Mouse (Mus musculus) lung, postnatal 0 days (tissue): ENCODE results near the gene Lenep. TPM values are rescaled to one million over a fixed set of nuclear protein-coding genes. Genes with fewer than 3 reads are reported as not detected.

ENCODE experiments used
- ATAC-seq: fragments of 200-750 bp; cut with Nextera tagmentation; 2 replicates; pipeline ENCODE4 v1.8.0; 2017; ENCODE audit warnings: moderate library complexity
- DNase-seq: peaks from one replicate; pipeline ENCODE4 v3.0.0-alpha.2; 2016; ENCODE audit warnings: low spot score
- H3K27ac ChIP-seq: fragments of 300-500 bp; sonication (generic); 2 replicates; pipeline ENCODE4 v1.5.1; 2014; ENCODE audit warnings: antibody characterized with exemption, mild to moderate bottlenecking, low read length, mixed read lengths
- H3K27me3 ChIP-seq: fragments of 300-500 bp; sonication (generic); replicated peaks from 2 replicates; pipeline ENCODE4 v1.6.1; 2014; ENCODE audit warnings: low read length, mixed read lengths; ENCODE audit not compliant: insufficient read depth
- H3K36me3 ChIP-seq: fragments of 300-500 bp; sonication (generic); 2 replicates; pipeline ENCODE4 v1.6.1; 2014; ENCODE audit warnings: low read length, mixed read lengths; ENCODE audit not compliant: insufficient read depth
- H3K4me1 ChIP-seq: fragments of 300-500 bp; sonication (generic); 2 replicates; pipeline ENCODE4 v1.6.1; 2014; ENCODE audit warnings: antibody characterized with exemption, low read depth, low read length, mixed read lengths; ENCODE audit not compliant: insufficient read depth
- H3K4me2 ChIP-seq: fragments of 300-500 bp; sonication (generic); replicated peaks from 2 replicates; pipeline ENCODE4 v1.6.1; 2014; ENCODE audit warnings: low read depth, mild to moderate bottlenecking, low read length, moderate library complexity, mixed read lengths
- H3K4me3 ChIP-seq: fragments of 300-500 bp; sonication (generic); 2 replicates; pipeline ENCODE4 v1.5.1; 2014; ENCODE audit warnings: low read depth, low read length
- H3K9ac ChIP-seq: fragments of 300-500 bp; sonication (generic); replicated peaks from 2 replicates; pipeline ENCODE4 v1.6.1; 2014; ENCODE audit warnings: low read depth, mild to moderate bottlenecking
- H3K9me3 ChIP-seq: fragments of 300-500 bp; sonication (generic); 2 replicates; pipeline ENCODE4 v1.6.1; 2016; ENCODE audit warnings: low read length, mixed read lengths
- CTCF ChIP-seq: IDR thresholded peaks from 2 replicates; pipeline ENCODE4 v1.5.1; 2016; ENCODE audit warnings: antibody characterized with exemption, mild to moderate bottlenecking
- EP300 ChIP-seq: IDR thresholded peaks from 2 replicates; pipeline ENCODE4 v1.6.1; 2016; ENCODE audit warnings: antibody characterized with exemption, mild to moderate bottlenecking, control low read depth
- WGBS: fragments of 180-500 bp; shearing (Covaris S2); extraction: QIAGEN DNeasy Blood & Tissue Kit; methylation state at CpG from one replicate; pipeline ENCODE4 v1.1.7; 2014; 5-methylcytosine and 5-hydroxymethylcytosine counted together
- polyA plus RNA-seq: library from polyadenylated mRNA; unstranded; fragments of >200 nt; fragmentation: Nextera tagmentation; extraction: Ambion mirVana; gene quantifications from 2 replicates; pipeline ENCODE4 v1.2.1, GENCODE M21; 2015

Lenep gene
- polyA plus RNA-seq, 1 experiment from 2014 or later, result not detected

GRCm38 (mm10) chr3:89386438-89387420, 15.9 kb downstream of the Lenep start:
- 51% methylated on average over 17 of the region's 17 CpGs for WGBS
- no peaks in the 10 kb centered on the region for H3K9me3 ChIP-seq
- H3K27me3 ChIP-seq, result no peaks in the 10 kb centered on the region
- no peaks in the 10 kb centered on the region for H3K36me3 ChIP-seq
- TF ChIP-seq EP300, result no peak
- H3K4me2 ChIP-seq, result peak overlapping the region; percentile 40
- H3K4me1 ChIP-seq, result peaks cover 18% of the 10 kb centered on the region
- DNase-seq, result no peak
- no peak for ATAC-seq
- no peak overlapping the region for H3K4me3 ChIP-seq
- H3K9ac ChIP-seq, result no peak overlapping the region
- H3K27ac ChIP-seq, result peak overlapping the region; percentile 72

GRCm38 (mm10) chr3:89385451-89385850, 17.1 kb downstream of the Lenep start:
- TF ChIP-seq CTCF (no peak), EP300 (no peak)
- H3K4me1 ChIP-seq, result peaks cover 18% of the 10 kb centered on the region
- DNase-seq, result no peak
- peaks cover 8% of the 10 kb centered on the region; the same call in 1 of the 2 replicates for H3K36me3 ChIP-seq
- H3K4me2 ChIP-seq, result no peak overlapping the region
- H3K27me3 ChIP-seq, result no peaks in the 10 kb centered on the region
- H3K4me3 ChIP-seq, result no peak overlapping the region
- H3K27ac ChIP-seq, result no peak overlapping the region
- H3K9ac ChIP-seq, result 0 out of 2 replicates have a peak overlapping the region, but pooled peaks have one; percentile 6
- 45% methylated on average over 10 of the region's 11 CpGs for WGBS
- no peaks in the 10 kb centered on the region for H3K9me3 ChIP-seq
- no peak for ATAC-seq

GRCm38 (mm10) chr3:89384331-89385076, 18.1 kb downstream of the Lenep start:
- Histone ChIP-seq H3K36me3 (peaks cover 8% of the 10 kb centered on the region; the same call in 1 of the 2 replicates), H3K9me3 (no peaks in the 10 kb centered on the region), H3K27me3 (no peaks in the 10 kb centered on the region), H3K27ac (0 out of 2 replicates have a peak overlapping the region, but pooled peaks have one; percentile 51), H3K4me1 (peaks cover 10% of the 10 kb centered on the region; the same call in 1 of the 2 replicates), H3K4me2 (0 out of 2 replicates have a peak overlapping the region, but pooled peaks have one; percentile 8), H3K9ac (no peak overlapping the region), H3K4me3 (no peak overlapping the region)
- ATAC-seq, result no peak
- WGBS, result 52% methylated on average over 9 of the region's 12 CpGs
- no peak for DNase-seq
- TF ChIP-seq EP300 (no peak), CTCF (no peak)

- peak overlapping the region; percentile 51; the same call in 1 of the 2 replicates for H3K27ac ChIP-seq
- ATAC-seq (peak; percentile 65), DNase-seq (peak; percentile 62)
- H3K9ac ChIP-seq, result no peak overlapping the region
- no peak overlapping the region for H3K4me2 ChIP-seq
- H3K27me3 ChIP-seq, result no peaks in the 10 kb centered on the region
- H3K4me1 ChIP-seq, result peaks cover 10% of the 10 kb centered on the region; the same call in 1 of the 2 replicates
- WGBS, result 55% methylated on average over 5 of the region's 5 CpGs
- TF ChIP-seq CTCF (no peak), EP300 (no peak)
- no peaks in the 10 kb centered on the region for H3K9me3 ChIP-seq
- peaks cover 8% of the 10 kb centered on the region; the same call in 1 of the 2 replicates for H3K36me3 ChIP-seq
- H3K4me3 ChIP-seq, result no peak overlapping the region
Observed at GRCm38 (mm10) chr3:89383651-89384255, 18.8 kb downstream of the Lenep start.

GRCm38 (mm10) chr3:89382950-89383349, 19.6 kb downstream of the Lenep start:
- Histone ChIP-seq H3K27ac (no peak overlapping the region), H3K9me3 (no peaks in the 10 kb centered on the region), H3K36me3 (peaks cover 8% of the 10 kb centered on the region; the same call in 1 of the 2 replicates), H3K4me3 (no peak overlapping the region), H3K4me1 (peaks cover 15% of the 10 kb centered on the region; the same call in 1 of the 2 replicates), H3K4me2 (no peak overlapping the region), H3K9ac (no peak overlapping the region), H3K27me3 (no peaks in the 10 kb centered on the region)
- 69% methylated on average over 5 of the region's 5 CpGs for WGBS
- DNase-seq (no peak), ATAC-seq (no peak)
- TF ChIP-seq CTCF (no peak), EP300 (no peak)
